Mouse (Mus musculus): ENCODE data around the gene Pxn.

- TF ChIP-seq CTCF (IDR thresholded peaks at IDR 0.05; ENCODE audit: low read depth, low read length) (peak; percentile 23; the same call in 1 of the 2 replicates), POLR2A (IDR thresholded peaks at IDR 0.05; ENCODE audit: extremely low read depth, insufficient read depth, low read length) (no peak)
These were observed 79.1 kb downstream of the Pxn start for GRCm38 (mm10) chr5:115585616-115586015.

All from liver, adult 2 months (tissue).